Mouse (Mus musculus) spleen, adult 2 months (tissue): ENCODE measurements around the gene Atp1b2.

Source experiments
- CTCF ChIP-seq: fragments of 200-500 bp; IDR thresholded peaks from 2 replicates; pipeline ENCODE4 v1.5.1; 2011; ENCODE audit warnings: mild to moderate bottlenecking, inconsistent platforms; ENCODE audit not compliant: insufficient read depth, insufficient read length, insufficient replicate concordance; ENCODE audit errors: extremely low read depth
- POLR2A ChIP-seq: fragments of 200-500 bp; IDR thresholded peaks from 2 replicates; pipeline ENCODE4 v1.6.1; 2011; ENCODE audit warnings: low read depth, low read length, inconsistent platforms

- TF ChIP-seq CTCF (no peak), POLR2A (no peak)
These were observed 41.4 kb downstream of the Atp1b2 start for GRCm38 (mm10) chr11:69564391-69564790.
